Mouse (Mus musculus) brain, embryonic 18.5 days (tissue): ENCODE data around the gene Ift172.
A peak's percentile ranks its signal among the peaks of the same experiment; 100 is the strongest.

Experiments
- DNase-seq: peaks from one replicate; pipeline ENCODE4 v3.0.0-alpha.2; 2012; ENCODE audit warnings: low read depth, low spot score

Gene Ift172

DNA sequence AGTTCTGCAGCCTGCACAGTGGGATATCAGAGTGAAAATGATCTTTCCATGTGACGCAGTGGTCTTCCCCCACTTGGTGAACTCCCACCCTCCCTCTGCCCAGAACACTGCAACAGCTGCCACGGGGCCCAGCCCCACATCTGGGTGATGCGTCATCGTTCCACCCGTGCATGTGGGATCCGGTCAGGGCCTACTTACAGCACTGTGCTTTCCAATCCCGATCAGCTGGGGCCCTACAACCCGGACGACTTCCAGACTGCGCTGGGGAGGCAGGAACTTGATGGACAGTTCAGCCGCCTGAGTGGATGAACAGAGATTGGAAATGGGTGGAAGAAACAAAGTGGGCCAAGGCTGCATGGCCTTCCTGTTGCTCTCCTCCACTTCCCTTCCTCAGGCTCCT lies 33.3 kb downstream of the Ift172 start:
- no peak for DNase-seq

DNA sequence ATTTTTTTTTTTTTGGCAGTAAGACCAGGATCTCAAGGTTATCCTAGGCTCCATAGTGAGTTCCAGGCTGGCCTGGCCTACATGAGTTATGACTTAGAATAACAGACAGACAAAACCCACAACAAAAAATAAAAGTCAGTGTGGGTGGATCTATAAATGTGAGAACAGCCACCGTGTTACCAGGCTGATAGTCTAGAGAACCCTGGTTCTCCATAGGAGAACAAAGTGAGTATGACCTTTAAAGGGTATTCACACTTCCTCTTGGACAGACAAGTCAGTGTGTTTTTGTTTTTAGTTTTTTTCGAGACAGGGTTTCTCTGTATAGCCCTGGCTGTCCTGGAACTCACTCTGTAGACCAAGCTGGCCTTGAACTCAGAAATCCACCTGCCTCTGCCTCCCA lies 34.9 kb downstream of the Ift172 start:
- DNase-seq, result no peak

DNA sequence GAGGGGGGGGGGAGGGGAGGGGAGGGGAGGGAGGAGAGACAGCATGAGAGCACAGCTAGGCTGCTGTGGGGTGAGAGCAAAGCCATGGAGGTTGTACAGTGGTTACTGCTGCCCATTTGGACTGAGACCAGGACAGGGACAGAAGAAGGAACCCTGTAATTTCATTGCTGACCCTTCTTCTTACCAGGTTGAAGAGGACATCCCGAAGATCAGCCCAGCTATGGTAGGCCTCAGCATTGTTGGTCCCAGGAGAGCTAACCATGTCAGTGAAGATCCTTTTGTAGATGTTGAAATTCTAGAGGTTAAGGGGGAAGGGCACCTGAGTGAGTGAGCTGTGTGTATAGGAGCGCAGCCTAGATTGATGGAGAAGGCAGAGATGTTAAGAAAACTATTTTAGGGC lies 35.5 kb downstream of the Ift172 start:
- DNase-seq, result no peak

DNA sequence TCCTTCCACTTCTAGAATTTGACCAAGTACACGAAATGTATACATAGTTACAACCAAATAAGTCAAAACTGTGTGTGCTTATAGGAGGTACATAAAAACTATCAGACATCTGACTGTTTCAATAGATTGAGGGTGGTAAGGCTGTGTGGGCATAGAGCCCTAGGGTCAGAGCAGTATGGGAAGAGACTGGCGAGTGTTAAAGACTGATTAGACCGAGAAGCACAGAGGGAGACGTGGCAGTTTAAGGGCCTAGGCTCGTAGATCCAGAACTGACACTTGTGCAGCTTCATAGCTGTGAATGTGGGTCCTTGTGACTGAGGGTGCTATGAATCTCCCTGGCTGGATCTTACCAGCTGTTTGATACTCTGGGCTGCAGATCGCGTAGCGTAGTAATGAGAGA lies 36.0 kb downstream of the Ift172 start:
- no peak for DNase-seq

DNA sequence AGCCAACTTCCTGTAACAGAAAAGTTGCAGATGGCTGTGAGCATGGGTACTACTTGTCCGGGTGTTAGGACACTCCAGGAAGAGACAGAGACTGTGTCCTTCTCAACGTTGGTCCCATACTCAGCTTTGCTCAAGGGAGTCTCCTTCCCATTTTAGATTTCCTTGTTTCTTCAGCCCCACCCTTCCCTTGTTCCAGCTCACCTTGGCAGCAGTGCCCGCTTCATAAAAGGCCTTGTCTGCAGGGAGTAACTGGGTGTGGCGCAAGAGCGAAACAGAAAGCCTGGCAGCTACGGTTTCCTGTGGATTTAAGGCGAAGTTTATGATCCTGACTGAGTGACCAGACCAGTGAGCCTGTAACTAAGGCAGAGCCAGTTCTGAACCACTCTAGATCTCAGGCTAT lies 36.5 kb downstream of the Ift172 start:
- DNase-seq, result no peak

DNA sequence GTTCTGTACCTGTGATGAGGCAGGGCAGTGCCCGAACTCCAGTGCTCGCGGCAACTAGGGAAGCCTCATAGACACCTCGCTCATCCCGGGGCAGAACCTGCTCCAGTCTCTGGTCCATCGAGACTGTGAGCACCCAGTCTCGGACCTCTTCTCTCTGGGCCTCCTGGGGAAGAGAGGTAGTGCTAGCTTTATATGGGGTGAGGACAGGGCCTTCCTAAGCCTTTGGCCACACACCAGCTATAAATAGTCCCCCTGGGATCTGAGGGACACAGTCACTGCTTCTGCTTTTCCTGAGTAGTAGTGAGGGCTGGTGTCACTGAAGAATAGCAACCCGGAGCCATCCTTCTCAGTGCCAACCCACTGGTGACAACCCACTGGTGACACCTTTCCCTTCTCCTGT lies 37.1 kb downstream of the Ift172 start:
- no peak for DNase-seq

DNA sequence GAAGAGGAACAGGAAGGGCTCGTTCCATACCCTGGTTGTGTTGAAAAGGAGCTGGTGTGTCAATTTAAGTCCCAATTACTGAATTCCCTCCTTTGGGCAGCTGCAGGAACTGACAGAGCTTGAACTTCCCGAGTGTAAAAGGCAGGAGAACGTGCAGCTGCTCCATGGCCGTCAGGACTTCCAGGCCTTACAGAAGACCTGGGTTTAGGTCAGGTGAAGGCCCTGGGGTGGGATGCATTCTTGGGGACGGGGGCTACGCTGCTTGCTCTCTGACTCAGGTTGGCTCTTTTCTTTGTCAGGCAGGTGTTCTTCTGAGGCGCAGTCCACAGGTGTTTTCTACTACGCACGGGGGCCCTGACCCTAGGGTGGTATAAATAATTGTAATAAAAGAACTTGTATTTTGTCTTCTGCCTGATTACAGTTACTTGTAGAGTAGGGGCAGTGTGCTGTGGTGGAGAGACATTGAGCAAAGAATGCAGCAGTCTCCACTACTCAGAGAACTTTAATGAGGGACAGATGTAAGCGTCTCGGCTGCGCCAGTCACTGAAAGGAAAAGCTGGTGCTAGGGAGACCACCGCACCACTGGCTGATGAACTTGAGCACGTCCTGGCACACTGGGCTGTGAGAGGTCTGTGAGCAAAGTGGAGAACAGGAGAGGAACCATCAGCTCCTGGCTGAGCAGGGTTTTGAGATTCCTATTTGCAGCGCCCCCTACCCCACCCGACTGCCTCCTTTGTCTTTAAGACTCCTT lies 37.9 kb downstream of the Ift172 start:
- DNase-seq, result no peak

DNA sequence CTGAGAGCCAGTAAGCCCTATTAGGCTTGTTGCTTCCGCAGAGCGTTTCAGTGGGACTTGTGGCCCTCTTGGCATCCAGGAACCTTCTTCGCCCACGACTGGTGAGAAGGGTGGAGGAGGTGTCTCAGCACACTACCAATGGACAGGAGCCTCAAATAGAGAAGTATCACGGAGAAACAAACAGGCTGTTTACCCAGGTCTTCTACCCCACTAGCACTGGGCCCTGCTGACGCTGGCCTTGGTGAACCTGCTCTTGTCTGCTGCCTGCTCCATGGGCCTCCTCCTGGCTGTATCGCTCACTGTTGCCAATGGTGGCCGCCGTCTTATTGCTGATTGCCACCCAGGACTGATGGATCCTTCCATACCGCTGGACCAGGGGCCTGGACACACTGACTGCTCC lies 38.8 kb downstream of the Ift172 start:
- DNase-seq, result no peak

DNA sequence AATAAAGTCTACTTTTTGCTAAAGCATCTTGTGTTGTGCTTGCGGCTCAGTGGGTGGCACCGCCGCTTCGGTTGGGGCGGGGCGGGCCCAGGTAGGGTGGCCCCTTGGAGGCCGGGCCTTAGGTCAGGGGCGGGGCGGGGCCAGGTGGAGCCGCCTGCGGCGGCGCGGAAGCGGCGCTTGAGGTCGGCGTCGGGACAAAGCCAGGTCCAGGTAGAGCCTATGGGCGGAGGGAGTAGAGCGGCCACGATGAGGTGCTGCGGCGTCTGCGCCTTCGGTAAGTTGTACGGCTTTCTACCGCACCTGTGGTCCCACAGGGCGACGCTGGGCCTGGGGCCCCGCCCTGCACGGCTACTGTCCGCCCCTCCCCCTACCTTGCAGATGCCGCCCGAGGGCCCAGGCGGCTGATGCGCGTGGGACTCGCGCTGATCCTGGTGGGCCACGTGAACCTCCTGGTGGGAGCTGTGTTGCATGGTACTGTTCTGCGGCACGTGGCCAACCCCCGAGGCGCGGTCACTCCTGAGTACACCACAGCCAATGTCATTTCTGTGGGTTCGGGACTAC lies 39.3 kb downstream of the Ift172 start, which contains the start of gene Krtcap3:
Krtcap3 (plus strand) TSS at position 151 of the 561 bp plus-strand sequence.
- no peak for DNase-seq

DNA sequence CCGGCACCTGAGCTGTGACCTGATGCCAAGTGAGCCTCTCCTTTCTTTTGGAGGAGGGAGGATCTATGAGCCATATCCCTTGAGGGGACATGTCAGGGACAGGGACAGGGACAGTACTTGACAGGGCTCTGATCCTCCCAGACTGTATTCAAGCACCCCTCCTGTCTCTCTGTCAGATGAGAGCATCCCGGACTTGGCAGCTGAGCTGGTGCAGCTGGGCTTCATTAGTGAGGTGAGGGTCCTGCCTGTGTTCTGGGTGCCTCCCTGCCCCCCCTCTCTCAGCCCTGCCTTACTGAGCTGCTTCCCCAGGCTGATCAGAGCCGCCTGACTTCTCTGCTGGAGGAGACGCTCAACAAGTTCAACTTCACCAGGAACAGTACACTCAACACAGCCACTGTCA lies 40.2 kb downstream of the Ift172 start:
- no peak for DNase-seq

DNA sequence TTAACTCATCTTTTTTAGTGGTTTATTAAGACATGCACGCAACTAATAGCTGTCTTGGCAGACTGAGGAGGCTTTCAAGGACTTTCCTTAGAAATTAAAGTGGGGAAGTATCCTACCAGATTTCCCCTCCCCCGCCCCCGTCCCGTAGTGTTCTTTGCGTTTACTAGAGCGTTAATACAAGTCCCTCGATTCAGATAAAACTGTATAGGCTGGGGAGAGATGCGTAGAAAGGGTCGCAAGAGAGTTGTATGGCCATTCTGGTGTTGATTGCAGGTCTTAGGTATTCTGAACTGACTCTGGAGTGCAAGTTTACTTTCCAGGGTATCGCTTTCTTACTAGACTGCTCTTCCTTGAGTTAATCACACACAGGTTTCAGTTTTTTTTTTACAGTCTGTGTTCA lies 48.7 kb downstream of the Ift172 start:
- DNase-seq, result no peak

DNA sequence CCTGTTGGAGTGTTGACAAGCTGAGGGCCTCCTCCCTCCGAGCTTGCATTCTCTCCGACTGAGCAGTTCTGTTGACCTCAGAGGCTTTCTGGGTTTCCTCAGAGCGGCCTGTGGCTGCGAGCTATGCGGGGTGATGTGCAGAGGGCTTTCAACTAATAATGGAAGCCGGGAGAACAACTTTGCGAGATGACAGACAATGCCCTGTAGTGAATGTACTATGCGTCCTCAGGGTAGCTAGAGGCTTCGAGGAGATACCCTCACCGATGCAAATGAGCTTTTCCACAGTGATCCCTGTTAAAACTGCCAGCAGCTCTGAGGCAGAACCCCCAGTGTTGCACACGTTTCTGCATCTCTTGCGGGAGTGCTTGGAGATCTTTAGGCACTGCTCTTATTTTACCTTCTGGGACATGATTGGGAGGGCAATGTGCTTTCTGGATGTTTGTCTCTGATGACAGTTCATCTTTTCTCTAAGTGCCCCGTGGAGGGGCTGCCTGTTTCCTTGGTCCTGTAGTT lies 49.3 kb downstream of the Ift172 start:
- DNase-seq, result no peak

DNA sequence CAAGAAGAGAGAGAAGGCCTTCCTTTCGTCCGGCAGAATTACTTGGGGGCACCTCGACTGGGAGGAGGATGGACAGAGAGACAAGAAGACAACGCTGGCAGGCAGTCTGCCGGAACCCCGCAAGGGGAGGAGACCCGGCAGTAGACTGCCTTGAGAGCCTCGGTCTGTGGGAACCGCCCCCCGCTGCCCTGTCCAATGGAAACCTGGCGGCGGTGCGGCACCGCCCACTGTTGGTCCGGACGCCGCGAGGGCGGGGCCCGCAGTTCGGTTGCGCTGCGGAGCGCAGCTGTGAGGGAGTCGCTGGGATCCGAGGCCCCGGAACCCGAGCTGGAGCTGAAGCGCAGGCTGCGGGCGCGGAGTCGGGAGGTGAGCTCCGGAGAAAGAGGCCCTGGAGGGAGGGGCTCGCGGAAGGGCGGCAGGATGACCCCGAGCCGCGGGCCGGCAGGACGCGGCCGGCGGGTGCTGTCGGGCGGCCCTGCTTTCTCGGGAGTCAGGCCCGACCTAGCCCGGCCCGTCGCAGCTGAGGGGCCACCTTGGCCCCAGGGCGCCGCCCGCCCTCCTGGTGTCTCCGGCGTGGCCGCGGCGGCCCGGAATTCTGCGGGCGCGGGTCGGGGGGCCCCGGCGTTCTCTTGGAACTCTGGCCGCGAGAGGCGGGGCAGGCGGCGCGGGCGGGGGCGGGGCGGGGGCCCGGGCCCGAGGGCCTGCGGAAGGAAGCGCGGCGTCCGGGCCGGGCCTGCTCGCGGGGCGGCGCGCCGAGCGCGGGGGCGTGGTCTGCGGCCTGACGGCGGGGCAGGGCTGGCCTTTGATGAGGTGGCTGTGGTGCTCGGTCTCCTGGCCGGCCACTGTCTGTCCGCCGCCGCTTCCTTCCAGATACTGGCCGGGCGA lies 50.0 kb downstream of the Ift172 start, which contains the start of the genes Nrbp1 and Gm9970:
Nrbp1 (plus strand) TSS at position 228 of the 885 bp plus-strand sequence.
Gm9970 (minus strand) TSS at position 596 of the 885 bp plus-strand sequence.
- DNase-seq, result peak; percentile 90

DNA sequence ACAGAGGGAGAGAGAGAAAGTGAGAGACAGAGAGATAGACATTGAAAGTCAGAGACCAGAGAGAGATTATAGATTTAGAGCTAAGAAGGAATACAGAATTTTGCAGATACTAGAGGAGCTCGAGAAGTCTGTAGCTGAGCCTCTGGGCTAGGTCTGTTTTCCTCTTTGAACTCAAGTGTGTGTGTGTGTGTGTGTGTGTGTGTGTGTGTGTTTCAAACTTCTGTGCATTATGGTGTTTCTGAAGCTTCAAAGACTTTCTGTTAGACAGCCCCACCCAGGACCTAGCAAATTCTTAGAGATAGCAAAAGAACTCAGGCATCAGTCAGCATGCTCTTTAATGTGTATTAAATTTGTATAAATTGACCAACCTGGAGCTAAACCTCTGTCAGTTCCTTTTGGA lies 64.3 kb downstream of the Ift172 start:
- DNase-seq, result no peak

DNA sequence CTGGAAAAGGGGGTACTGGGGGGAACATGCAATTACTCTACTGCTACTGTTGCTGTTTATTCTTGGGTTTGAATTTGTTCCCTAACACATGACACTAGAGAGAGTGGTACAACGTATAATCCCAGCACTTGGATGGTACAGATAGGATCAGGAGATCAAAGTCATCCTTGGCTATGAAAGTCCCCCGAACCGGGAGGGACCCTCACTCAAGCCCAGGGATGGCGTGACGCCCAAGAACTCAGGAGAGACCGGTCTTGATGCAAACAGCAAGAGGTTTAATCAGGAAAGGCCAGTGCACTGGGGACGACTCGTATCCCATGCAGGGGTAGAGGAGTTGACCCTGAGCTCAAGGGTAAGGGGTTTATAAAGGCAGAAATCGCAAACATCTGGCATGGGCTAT lies 68.2 kb downstream of the Ift172 start:
- DNase-seq, result no peak

DNA sequence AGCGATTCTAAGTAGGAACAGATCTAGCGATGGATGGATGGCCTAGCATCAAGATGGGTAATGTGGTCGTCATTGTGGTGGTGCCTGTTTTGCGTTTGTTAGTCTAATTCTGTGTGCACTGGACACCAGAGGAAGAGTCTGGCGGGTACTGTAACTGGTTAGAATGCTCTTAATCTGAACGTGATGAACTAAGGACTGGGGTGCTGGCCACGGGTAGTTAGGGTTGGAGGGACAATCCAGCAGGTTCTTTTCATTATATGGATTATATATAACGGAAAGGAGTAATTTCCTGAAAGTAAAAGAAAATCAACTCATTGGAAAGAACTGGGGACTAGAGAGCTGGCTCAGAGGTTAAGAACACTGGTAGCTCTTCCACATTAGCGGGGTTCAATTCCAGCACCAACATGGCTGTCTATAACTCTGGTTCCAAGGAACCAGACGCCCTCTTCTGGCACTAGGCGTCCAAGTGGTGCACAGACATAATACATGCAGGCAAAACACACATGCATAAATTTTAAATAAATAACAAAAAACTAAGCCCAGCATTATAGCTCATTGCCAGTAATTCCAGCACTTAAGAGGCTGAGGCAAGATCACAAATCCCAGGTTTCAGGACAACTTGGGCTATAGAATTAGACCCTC lies 69.5 kb downstream of the Ift172 start:
- DNase-seq, result peak; percentile 45

DNA sequence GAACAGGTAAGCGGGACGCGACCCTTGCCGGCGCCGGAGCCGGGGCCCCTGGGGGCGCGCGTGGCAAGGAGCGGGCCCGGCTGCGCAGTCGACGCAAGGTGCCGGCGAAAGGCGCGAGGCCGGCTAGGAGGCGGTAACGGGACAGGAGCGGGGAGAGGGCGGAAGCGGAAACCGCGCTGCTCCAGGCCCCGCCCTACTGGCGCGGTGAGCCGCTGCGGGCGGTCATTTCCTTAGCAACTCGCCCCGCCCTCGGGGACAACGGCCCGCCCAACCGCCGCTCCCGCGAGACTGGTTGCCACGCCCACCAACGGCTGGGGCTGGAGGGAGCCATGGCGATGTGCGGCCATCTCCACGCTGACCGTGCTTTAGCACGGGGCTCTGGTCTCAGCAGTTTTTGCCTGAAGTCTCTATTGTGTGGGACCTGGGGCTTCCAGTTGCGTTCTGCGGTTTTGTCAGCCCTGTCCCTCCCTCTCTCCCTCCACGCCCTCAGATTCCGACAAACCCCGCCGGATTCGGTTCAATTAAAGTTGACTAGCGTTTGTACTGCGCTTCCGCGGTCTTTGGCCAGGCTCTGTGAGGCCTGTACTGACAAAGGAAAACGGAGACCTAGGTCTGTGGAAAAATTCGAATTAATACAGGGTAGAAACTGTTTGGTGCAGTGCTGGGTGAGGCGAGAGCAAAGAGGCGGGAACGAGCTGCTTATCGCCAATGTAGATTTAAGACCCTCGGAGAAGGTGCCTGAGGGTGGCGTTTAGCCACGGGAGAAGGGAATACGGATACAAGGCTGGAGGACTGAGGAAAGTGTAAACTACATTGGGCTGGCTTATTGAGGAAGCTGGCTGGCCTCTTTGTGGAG lies 70.2 kb downstream of the Ift172 start, which contains the start of gene Ppm1g:
Ppm1g (minus strand) TSS at position 240 of the 856 bp plus-strand sequence.
- peak; percentile 88 for DNase-seq

DNA sequence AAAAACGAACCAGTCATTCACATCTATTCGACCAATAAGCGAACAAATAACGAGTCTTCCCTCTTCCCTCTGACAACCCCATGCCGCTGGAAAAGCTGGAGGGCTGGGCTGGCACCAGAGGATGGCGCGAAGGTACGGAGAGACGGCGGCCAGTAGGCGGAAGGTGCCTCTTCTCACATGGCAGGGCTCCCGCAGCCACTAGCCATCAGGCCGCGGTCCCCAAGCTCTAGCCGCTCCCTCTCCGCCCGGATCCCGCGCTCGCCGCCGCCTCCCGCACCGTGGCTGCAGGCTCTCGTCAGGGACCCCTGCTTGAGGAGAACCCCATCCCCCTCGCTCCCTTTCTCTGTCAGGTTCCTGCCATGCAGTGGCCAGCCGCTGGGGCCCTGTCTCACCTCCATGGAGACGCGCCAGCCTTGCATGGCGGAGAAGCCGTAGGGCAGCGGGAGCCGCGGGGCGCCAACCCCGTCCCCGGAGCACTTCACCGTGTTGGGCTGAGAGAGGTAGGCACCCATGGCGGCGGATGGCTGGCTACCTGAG lies 70.9 kb downstream of the Ift172 start:
- no peak for DNase-seq

DNA sequence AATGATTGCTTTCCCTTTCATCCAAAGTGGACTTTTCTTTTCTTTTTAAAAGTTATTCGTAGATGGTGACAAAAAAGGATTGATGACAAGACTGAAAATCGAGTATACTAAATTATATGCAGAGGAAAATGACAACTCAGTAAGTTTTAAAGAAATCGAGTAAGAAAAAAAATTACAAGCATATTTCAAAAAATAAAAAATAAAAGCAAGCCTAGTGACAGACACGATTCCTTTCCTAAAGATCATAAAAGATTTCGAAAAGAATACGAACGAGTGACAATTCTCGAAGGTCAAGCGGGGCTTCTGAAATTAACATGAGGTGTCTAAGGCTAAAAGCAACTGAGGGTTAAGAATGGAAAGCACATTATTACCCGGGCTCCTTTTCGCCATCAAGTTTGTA lies 71.4 kb downstream of the Ift172 start:
- no peak for DNase-seq

DNA sequence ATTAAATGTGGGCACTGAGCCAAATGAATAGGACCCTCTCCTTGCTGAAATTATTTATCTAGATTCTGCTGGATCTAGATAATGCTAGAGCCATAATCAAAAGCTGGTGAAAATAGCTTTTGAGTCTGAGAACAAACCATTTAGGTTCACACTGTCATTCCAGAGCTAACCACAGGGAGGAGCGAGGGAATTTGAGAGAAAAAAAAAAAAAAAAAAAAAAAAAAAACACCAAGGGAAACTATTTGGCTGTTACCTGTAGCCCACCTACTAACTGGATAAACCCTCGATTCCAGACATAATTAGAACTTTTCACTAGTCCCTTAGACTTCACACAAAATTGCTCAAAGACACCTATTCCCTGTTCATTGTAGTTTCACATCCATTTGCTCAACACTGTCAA lies 71.8 kb downstream of the Ift172 start:
- DNase-seq, result no peak
